Mouse (Mus musculus): ENCODE results near the gene Gm42715.

DNA sequence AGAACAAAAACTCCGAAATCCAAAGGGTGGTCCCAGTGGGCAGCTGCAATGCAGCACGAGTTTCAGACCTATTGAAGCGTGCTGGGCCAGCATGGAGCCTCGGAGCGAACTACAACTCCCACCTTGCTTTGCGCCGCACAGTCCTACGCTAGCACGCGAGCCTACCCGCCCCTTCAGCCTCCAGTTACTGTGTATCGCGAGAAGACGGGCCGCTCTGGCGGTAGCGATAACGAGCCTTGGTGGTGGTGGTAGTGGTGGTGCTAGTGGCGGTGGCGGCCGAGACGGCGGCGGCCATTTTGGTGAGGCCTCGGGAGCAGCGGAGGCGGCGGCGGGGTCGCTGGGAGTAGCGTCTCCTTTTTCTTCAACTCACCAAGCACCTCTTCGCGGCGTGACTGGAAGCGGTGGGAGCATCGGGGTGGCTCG lies 7.6 kb upstream of the Gm42715 start, which contains the start of gene Srcap:
- TF ChIP-seq CTCF (IDR thresholded peaks at IDR 0.05; ENCODE audit: extremely low read depth, insufficient read length, insufficient replicate concordance, low read depth, low read length) (no peak), POLR2A (IDR thresholded peaks at IDR 0.05; ENCODE audit: low read depth, low read length) (peak; percentile 93)

Measured in small intestine, adult 2 months (tissue).